Mouse (Mus musculus) megakaryocyte, embryonic 14.5 days (primary cell): ENCODE data around the gene Lif.

ENCODE experiments used
- FLI1 ChIP-seq: IDR thresholded peaks from 2 replicates; pipeline ENCODE4 v1.6.1; 2012; ENCODE audit warnings: low read length, inconsistent platforms, mixed read lengths
- GATA1 ChIP-seq: IDR thresholded peaks from 3 replicates; pipeline ENCODE4 v1.6.1; 2012; ENCODE audit warnings: mixed read lengths, low read length, inconsistent platforms, borderline replicate concordance

DNA sequence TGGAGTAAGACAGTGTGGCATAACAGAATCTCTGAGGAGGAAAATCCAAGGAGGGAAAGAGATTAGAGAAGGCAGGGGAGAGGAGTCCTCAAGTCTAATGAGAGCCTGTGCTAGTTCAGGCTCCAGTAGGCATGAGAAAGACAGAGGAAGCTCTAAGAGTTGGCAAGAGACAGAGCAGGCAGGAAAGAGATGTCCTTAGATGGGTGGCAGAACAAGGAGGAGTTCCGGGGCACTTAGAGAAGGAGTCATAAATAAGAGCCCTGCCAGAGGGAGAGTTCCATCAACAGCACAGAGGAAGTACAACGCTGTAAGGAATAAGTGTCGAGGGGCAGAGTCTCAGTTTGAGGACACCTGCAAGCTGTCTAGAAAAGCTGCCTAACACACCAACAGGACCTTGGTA, 60.7 kb downstream of the Lif start:
- TF ChIP-seq GATA1 (no peak), FLI1 (no peak)
